Mouse (Mus musculus) ES-E14 (cell line): ENCODE data around the gene Fkbp3. TPM values are rescaled to one million over a fixed set of nuclear protein-coding genes. Genes with fewer than 3 reads are reported as not detected.

Experiments used
- DNase-seq: peaks from one replicate; pipeline ENCODE4 v3.0.0-alpha.2; 2013; ENCODE audit warnings: low read depth, low spot score
- H3K27ac ChIP-seq: 2 replicates; pipeline ENCODE4 v1.5.1; 2012; ENCODE audit warnings: low read depth, mild to moderate bottlenecking, low read length, moderate library complexity, mixed read lengths; ENCODE audit not compliant: poor library complexity, insufficient read depth, severe bottlenecking
- H3K36me3 ChIP-seq: 2 replicates; pipeline ENCODE4 v1.6.1; 2012; ENCODE audit warnings: mild to moderate bottlenecking, low read length, moderate library complexity, mixed read lengths; ENCODE audit not compliant: control insufficient read depth, poor library complexity, insufficient read depth, severe bottlenecking
- H3K4me1 ChIP-seq, 2 experiments: fragments of 150-350 bp in 1 of 2; sonication (generic) in 1 of 2; 2 replicates each; pipeline ENCODE4 v1.6.1; 2012; ENCODE audit warnings: low read length in 2 of 2, mild to moderate bottlenecking in 1 of 2, mixed read lengths in 1 of 2; ENCODE audit not compliant: control insufficient read depth in 2 of 2, insufficient read depth in 2 of 2, poor library complexity in 1 of 2
- H3K4me3 ChIP-seq, 2 experiments: fragments of 150-350 bp in 1 of 2; sonication (generic) in 1 of 2; 2 replicates each; pipeline ENCODE4 v1.5.1; 2012; ENCODE audit warnings: low read length in 2 of 2, low read depth in 1 of 2, mild to moderate bottlenecking in 1 of 2, mixed read lengths in 1 of 2; ENCODE audit not compliant: insufficient read depth in 1 of 2, poor library complexity in 1 of 2, severe bottlenecking in 1 of 2
- H3K9ac ChIP-seq: 2 replicates; pipeline ENCODE4 v1.6.1; 2012; ENCODE audit warnings: low read depth, mild to moderate bottlenecking, low read length, mixed read lengths; ENCODE audit not compliant: poor library complexity, insufficient read depth, severe bottlenecking
- H3K9me3 ChIP-seq: fragments of 150-350 bp; sonication (generic); 2 replicates; pipeline ENCODE4 v1.6.1; 2012; ENCODE audit warnings: low read depth, mild to moderate bottlenecking, low read length; ENCODE audit not compliant: control insufficient read depth, insufficient read depth
- CHD2 ChIP-seq: IDR thresholded peaks from 2 replicates; pipeline ENCODE4 v1.6.1; 2014; ENCODE audit warnings: mild to moderate bottlenecking, low read depth, low read length, inconsistent platforms
- HCFC1 ChIP-seq: IDR thresholded peaks from 2 replicates; pipeline ENCODE4 v1.6.1; 2012; ENCODE audit warnings: low read length, inconsistent platforms, borderline replicate concordance; ENCODE audit not compliant: insufficient read depth
- MAFK ChIP-seq: IDR thresholded peaks from 2 replicates; pipeline ENCODE4 v1.6.1; 2014; ENCODE audit warnings: mild to moderate bottlenecking, low read depth, low read length, inconsistent platforms; ENCODE audit not compliant: insufficient read depth
- ZC3H11A ChIP-seq: IDR thresholded peaks from 2 replicates; pipeline ENCODE4 v1.6.1; 2012; ENCODE audit warnings: low read depth, mild to moderate bottlenecking, inconsistent platforms, low read length, borderline replicate concordance
- ZNF384 ChIP-seq: IDR thresholded peaks from 2 replicates; pipeline ENCODE4 v1.6.1; 2012; ENCODE audit warnings: low read depth, low read length, inconsistent platforms
- in situ Hi-C, 2 experiments: fragments of 600-800 bp; cut with MboI; formaldehyde crosslinking; loops; one replicate each; pipeline ENCODE4 v1.15.1; 2025; ENCODE audit warnings: low sequenced_read_pairs in 2 of 2, inconsistent platforms in 1 of 2; ENCODE audit not compliant: unreplicated experiment in 2 of 2
- total RNA-seq: library from RNA; depleted of rRNA; stranded (reverse); fragments of 300-350 nt; gene quantifications from 2 replicates; pipeline ENCODE4 v1.2.3, GENCODE M21; 2012

Fkbp3 gene
- total RNA-seq, 1 experiment = 281 TPM

GRCm38 (mm10) chr12:65037546-65037937 lies 36.3 kb downstream of the Fkbp3 start:
- Histone ChIP-seq H3K36me3 (no peaks in the 10 kb centered on the region; the same call in 1 of the 2 replicates), H3K9me3 (peaks cover 10% of the 10 kb centered on the region), H3K4me1 (0 out of 4 replicates have a peak, but pooled peaks cover 0 to 2% of the 10 kb centered on the region in 2 experiments), H3K4me3 (no peak overlapping the region; a peak in 1 of 4 replicates), H3K27ac (no peak overlapping the region), H3K9ac (no peak overlapping the region)
- no peak for DNase-seq
- in situ Hi-C loops = no loop called here
- no peak for TF ChIP-seq CHD2
- TF ChIP-seq MAFK = no peak
- TF ChIP-seq HCFC1 = no peak
- TF ChIP-seq ZNF384 = no peak
- no peak for TF ChIP-seq ZC3H11A

- Histone ChIP-seq H3K4me3 (peak overlapping the region; percentile 75 to 87; a peak in 3 of 4 replicates), H3K27ac (no peak overlapping the region), H3K9ac (no peak overlapping the region; the same call in 1 of the 2 replicates), H3K4me1 (0 out of 4 replicates have a peak, but pooled peaks cover 0 to 2% of the 10 kb centered on the region in 2 experiments), H3K9me3 (peaks cover 10% of the 10 kb centered on the region), H3K36me3 (no peaks in the 10 kb centered on the region; the same call in 1 of the 2 replicates)
- no peak for DNase-seq
- in situ Hi-C loops = no loop called here
- TF ChIP-seq CHD2 (no peak), ZC3H11A (no peak), ZNF384 (no peak), MAFK (no peak), HCFC1 (no peak)
Observed at GRCm38 (mm10) chr12:65036892-65037545, 36.8 kb downstream of the Fkbp3 start.

GRCm38 (mm10) chr12:65036190-65036870 lies 37.5 kb downstream of the Fkbp3 start, which contains the start of gene Prpf39:
Gene Prpf39, plus strand, starts transcription at chr12:65036333.
- Histone ChIP-seq H3K9me3 (peaks cover 10% of the 10 kb centered on the region), H3K4me3 (peak within 1 kb of the TSS; percentile 75 to 87), H3K9ac (peak within 1 kb of the TSS; percentile 97), H3K27ac (peak within 1 kb of the TSS; percentile 66), H3K4me1 (0 out of 4 replicates have a peak, but pooled peaks cover 0 to 2% of the 10 kb centered on the region in 2 experiments), H3K36me3 (no peaks in the 10 kb centered on the region; the same call in 1 of the 2 replicates)
- DNase-seq = peak; percentile 61
- TF ChIP-seq ZC3H11A (no peak), HCFC1 (0 out of 2 replicates have a peak, but pooled peaks have one; percentile 58), ZNF384 (peak; percentile 85), CHD2 (no peak), MAFK (no peak)
- in situ Hi-C loops = no loop called here

- 0 out of 4 replicates have a peak, but pooled peaks cover 0 to 2% of the 10 kb centered on the region in 2 experiments for H3K4me1 ChIP-seq
Observed at GRCm38 (mm10) chr12:65035839-65036189, 38.0 kb downstream of the Fkbp3 start.

More at GRCm38 (mm10) chr12:65035839-65036189, 38.0 kb downstream of the Fkbp3 start:
- DNase-seq = no peak
- peaks cover 10% of the 10 kb centered on the region for H3K9me3 ChIP-seq
- in situ Hi-C loops = no loop called here
- no peaks in the 10 kb centered on the region; the same call in 1 of the 2 replicates for H3K36me3 ChIP-seq
- H3K4me3 ChIP-seq = peak overlapping the region; percentile 75 to 87; a peak in 2 of 4 replicates
- H3K9ac ChIP-seq = no peak overlapping the region
- no peak overlapping the region for H3K27ac ChIP-seq
- TF ChIP-seq ZC3H11A = no peak
- TF ChIP-seq ZNF384 = no peak
- no peak for TF ChIP-seq HCFC1
- no peak for TF ChIP-seq MAFK
- no peak for TF ChIP-seq CHD2
